8 mouse cellular contexts compared by ENCODE assay signal in the genomic region with DNA sequence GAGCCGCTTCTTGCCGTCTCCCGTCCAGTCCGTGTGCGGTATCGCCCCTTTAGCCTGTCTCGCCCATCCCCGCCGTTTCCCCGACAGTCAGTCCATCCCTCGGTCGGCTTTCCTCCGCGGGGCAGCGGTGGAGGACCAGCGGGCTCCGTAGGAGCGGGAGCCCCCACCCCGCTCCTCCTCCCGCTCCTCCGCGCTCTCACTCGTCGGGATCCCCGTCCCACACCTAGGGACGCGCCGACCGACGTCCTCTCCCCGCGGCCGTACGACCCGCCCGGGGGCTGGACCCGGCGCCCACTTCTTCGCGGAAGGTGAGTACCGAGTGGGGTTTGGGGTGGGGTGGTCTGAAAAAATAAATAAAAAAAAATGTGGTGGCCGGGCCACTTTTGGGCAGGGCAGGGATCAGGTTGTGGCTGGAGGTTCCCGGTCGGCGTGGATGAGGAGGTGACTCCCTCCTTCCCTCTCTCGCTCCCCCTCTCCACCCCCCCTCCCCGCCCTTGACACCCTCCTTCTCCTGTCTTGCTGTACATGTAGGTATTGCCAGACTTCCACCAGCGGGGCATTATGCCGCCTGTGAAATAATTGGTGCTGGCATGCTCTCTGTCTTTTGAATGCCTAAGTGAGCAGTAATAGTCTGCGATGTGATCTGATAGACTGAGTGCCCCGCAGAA. TPM values are rescaled to one million over a fixed set of nuclear protein-coding genes. Genes with fewer than 3 reads are reported as not detected.
DNase-seq lines count a peak whose midpoint lies in the region; ATAC-seq and TF ChIP-seq lines count a peak whose summit lies in the region.

No protein-coding gene starts in this region.

- H3K36me3 ChIP-seq in G1E (replicated peaks): peaks cover 3% of the 10 kb centered on the region
- H3K36me3 ChIP-seq in hindbrain, embryonic 11.5 days (ENCODE audit: control insufficient read depth, insufficient read depth, low read length): no peaks in the 10 kb centered on the region
- H3K36me3 ChIP-seq in limb, embryonic 11.5 days (ENCODE audit: control insufficient read depth, insufficient read depth, low read length): no peaks in the 10 kb centered on the region
- H3K36me3 ChIP-seq in midbrain, embryonic 12.5 days: no peaks in the 10 kb centered on the region

- H3K9ac ChIP-seq in hindbrain, embryonic 11.5 days (ENCODE audit: low read depth, low read length): peak overlapping the region; percentile 76
- H3K9ac ChIP-seq in limb, embryonic 11.5 days (ENCODE audit: low read length): peak overlapping the region; percentile 76
- H3K9ac ChIP-seq in midbrain, embryonic 12.5 days (replicated peaks): peak overlapping the region; percentile 79

- peak; percentile 28 for DNase-seq in layer of hippocampus, adult 11-12 months (ENCODE audit: low spot score)
- no peak for DNase-seq in layer of hippocampus, adult 8-10 months (ENCODE audit: low spot score in 2 of 2)
- peak; percentile 31 for DNase-seq in G1E (ENCODE audit: low spot score)
- DNase-seq in cerebellum, postnatal 14 days: peak; percentile 75 to 78
- DNase-seq in hindbrain, embryonic 11.5 days (ENCODE audit: low spot score): peak; percentile 52
- no peak for DNase-seq in limb, embryonic 11.5 days (ENCODE audit: low spot score)
- no peak for DNase-seq in c-Kit-positive CD71-positive TER-119-positive erythroid progenitor cells, embryonic 14.5 days (ENCODE audit: low spot score)

- H3K4me1 ChIP-seq in G1E (ENCODE audit: insufficient read depth, low read depth, low read length): peaks cover 31% of the 10 kb centered on the region
- H3K4me1 ChIP-seq in hindbrain, embryonic 11.5 days (replicated peaks; ENCODE audit: control insufficient read depth, insufficient read depth, low read length): no peaks in the 10 kb centered on the region; the same call in 1 of the 2 replicates
- peaks cover 4% of the 10 kb centered on the region for H3K4me1 ChIP-seq in limb, embryonic 11.5 days (ENCODE audit: control insufficient read depth, insufficient read depth, low read length)
- H3K4me1 ChIP-seq in midbrain, embryonic 12.5 days: peaks cover 18% of the 10 kb centered on the region; the same call in 1 of the 2 replicates

- TF ChIP-seq CTCF in G1E (IDR thresholded peaks at IDR 0.05; ENCODE audit: low read depth, low read length): no peak

- H3K9me3 ChIP-seq in G1E (replicated peaks): no peaks in the 10 kb centered on the region
- no peaks in the 10 kb centered on the region for H3K9me3 ChIP-seq in hindbrain, embryonic 11.5 days (ENCODE audit: control insufficient read depth, low read length)
- no peaks in the 10 kb centered on the region for H3K9me3 ChIP-seq in limb, embryonic 11.5 days (ENCODE audit: control insufficient read depth, low read length)
- no peaks in the 10 kb centered on the region for H3K9me3 ChIP-seq in midbrain, embryonic 12.5 days

- H3K4me3 ChIP-seq in G1E (ENCODE audit: low read depth, low read length): peak overlapping the region; percentile 93
- H3K4me3 ChIP-seq in hindbrain, embryonic 11.5 days (ENCODE audit: low read depth, low read length): peak overlapping the region; percentile 86
- H3K4me3 ChIP-seq in limb, embryonic 11.5 days (ENCODE audit: low read depth, low read length): peak overlapping the region; percentile 80
- H3K4me3 ChIP-seq in midbrain, embryonic 12.5 days: peak overlapping the region; percentile 61

- H3K27me3 ChIP-seq in G1E (ENCODE audit: insufficient read depth, low read length): no peaks in the 10 kb centered on the region
- H3K27me3 ChIP-seq in hindbrain, embryonic 11.5 days (ENCODE audit: control insufficient read depth, insufficient read depth, low read length): no peaks in the 10 kb centered on the region
- no peaks in the 10 kb centered on the region for H3K27me3 ChIP-seq in limb, embryonic 11.5 days (ENCODE audit: control insufficient read depth, insufficient read depth, low read length)
- H3K27me3 ChIP-seq in midbrain, embryonic 12.5 days: peaks cover 16% of the 10 kb centered on the region

- ATAC-seq in G1E (ENCODE audit: extremely low read depth, insufficient number of reproducible peaks, low FRiP score, poor library complexity, severe bottlenecking): no peak
- ATAC-seq in hindbrain, embryonic 11.5 days (ENCODE audit: low FRiP score): peak; percentile 8
- no peak for ATAC-seq in limb, embryonic 11.5 days (ENCODE audit: insufficient number of reproducible peaks, low FRiP score, low TSS enrichment, low read depth)
- ATAC-seq in midbrain, embryonic 12.5 days (ENCODE audit: low FRiP score, low read depth): no peak

- WGBS in hindbrain, embryonic 11.5 days: under 1% methylated on average over 38 of the region's 51 CpGs
- WGBS in limb, embryonic 11.5 days: under 1% methylated on average over 50 of the region's 51 CpGs
- under 1% methylated on average over 51 of the region's 51 CpGs for WGBS in midbrain, embryonic 12.5 days

- H3K27ac ChIP-seq in hindbrain, embryonic 11.5 days (ENCODE audit: low read depth, low read length): peak overlapping the region; percentile 96
- H3K27ac ChIP-seq in limb, embryonic 11.5 days (replicated peaks; ENCODE audit: low read depth, low read length): peak overlapping the region; percentile 76
- H3K27ac ChIP-seq in midbrain, embryonic 12.5 days (replicated peaks): peak overlapping the region; percentile 95

- peak overlapping the region; percentile 80 for H3K4me2 ChIP-seq in hindbrain, embryonic 11.5 days (replicated peaks; ENCODE audit: low read depth, low read length)
- peak overlapping the region; percentile 64 for H3K4me2 ChIP-seq in limb, embryonic 11.5 days (ENCODE audit: low read depth, severe bottlenecking)
- H3K4me2 ChIP-seq in midbrain, embryonic 12.5 days (replicated peaks): peak overlapping the region; percentile 77

RNA-seq across cellular contexts. Expression of a gene that starts 0.5 kb away (rescaled TPM):
- 10 to 100 TPM; 17.4 to 24.3 (median 20.9) TPM for total RNA-seq in layer of hippocampus, adult 8-10 months (2022)
- total RNA-seq in G1E (2014; fragmentation: Nextera tagmentation) (17.6 and 30.8 TPM in 2 replicates), G1E (2017) (8.4 and 9.2 TPM in 2 replicates)
- polyA plus RNA-seq in G1E (2012): 21.4 and 22.2 TPM in 2 replicates
- 23.6 and 24.4 TPM in 2 replicates for polyA plus RNA-seq in hindbrain, embryonic 11.5 days (2014; fragmentation: Nextera tagmentation; extraction: Ambion mirVana)
- polyA plus RNA-seq in limb, embryonic 11.5 days (2014; fragmentation: Nextera tagmentation; extraction: Ambion mirVana): 23.6 and 25.8 TPM in 2 replicates
- 31.6 and 42.2 TPM in 2 replicates for polyA plus RNA-seq in midbrain, embryonic 12.5 days (2016; fragmentation: Nextera tagmentation; extraction: Ambion mirVana)

Comparison
In these comparisons a context has a peak if more than half of its experiments do, and no peak if none do; other contexts are left out.
1. DNase-seq: peak in layer of hippocampus, adult 11-12 months (single experiment), G1E (single experiment), cerebellum, postnatal 14 days (2 of 2) and hindbrain, embryonic 11.5 days (single experiment); none in layer of hippocampus, adult 8-10 months (0 of 2), limb, embryonic 11.5 days (single experiment) and c-Kit-positive CD71-positive TER-119-positive erythroid progenitor cells, embryonic 14.5 days (single experiment).
2. Peak in every context shown above with its lines, with median percentiles within 50 percentile points of each other: H3K4me3 ChIP-seq, H3K27ac ChIP-seq, H3K4me2 ChIP-seq and H3K9ac ChIP-seq.